Mouse (Mus musculus): ENCODE results near the gene Hspb8. TPM values are rescaled to one million over a fixed set of nuclear protein-coding genes. Genes with fewer than 3 reads are reported as not detected.

Hspb8 gene
- 100 to 1,000 TPM; 111 to 179 (median 142) TPM for total RNA-seq (2022)

GRCm38 (mm10) chr5:116422699-116423201 lies at the start of gene Hspb8:
Hspb8 (minus strand) TSS chr5:116422864.
- DNase-seq, result peak; percentile 87

DNA sequence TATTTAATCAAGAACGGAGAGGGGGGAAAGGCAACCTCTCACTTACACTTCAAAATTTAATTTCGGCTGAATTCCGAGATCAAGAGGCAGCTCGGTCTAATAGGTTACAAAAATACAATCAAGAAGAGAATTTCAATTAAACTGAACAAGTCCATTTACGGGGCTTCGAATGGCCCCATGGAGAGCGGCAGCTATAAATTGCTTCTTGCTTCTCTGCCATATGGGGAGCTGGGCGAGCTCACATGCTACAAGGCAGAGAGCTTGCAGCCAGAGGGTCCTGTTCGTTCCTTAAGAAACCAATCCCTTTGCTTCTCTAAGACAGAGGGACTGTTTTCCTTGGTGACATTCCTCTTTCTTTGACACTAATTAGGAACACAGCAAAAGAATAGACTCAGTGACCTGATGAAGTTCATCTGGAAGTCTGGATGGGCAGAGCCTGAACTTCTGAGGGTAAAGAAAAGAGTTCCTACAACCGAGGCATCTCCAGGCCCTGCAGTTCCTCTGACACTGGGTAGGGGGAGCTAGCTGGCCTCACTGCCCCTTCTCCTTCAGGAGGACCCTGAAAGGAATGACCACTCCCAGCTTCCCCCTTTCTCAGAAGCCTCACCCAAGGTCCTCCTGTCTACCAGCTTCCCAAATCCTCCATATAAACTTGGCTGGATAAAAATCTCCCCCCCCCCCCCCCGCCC lies 38.8 kb upstream of the Hspb8 start:
- DNase-seq, result no peak

GRCm38 (mm10) chr5:116459970-116460369 lies 37.3 kb upstream of the Hspb8 start:
- no peak for DNase-seq

DNA sequence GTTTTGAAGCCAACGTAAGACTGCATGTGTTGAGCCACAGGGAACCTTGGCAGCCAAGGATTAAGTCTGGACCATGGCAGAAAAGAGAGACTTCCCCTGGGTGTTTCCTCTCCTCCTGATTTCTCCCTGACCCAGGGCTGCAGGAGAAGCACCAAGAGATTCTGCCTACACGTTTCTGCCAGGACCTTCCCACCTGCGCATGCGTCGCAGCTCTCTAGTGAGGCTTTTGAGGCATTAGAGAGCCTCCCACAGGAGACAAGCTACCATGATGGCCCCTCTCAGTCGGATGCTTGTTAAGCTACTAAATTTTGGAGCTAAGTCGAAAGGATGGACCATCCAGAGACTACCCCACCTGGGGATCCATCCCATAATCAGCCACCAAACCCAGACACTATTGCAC lies 35.1 kb upstream of the Hspb8 start:
- DNase-seq, result no peak

DNA sequence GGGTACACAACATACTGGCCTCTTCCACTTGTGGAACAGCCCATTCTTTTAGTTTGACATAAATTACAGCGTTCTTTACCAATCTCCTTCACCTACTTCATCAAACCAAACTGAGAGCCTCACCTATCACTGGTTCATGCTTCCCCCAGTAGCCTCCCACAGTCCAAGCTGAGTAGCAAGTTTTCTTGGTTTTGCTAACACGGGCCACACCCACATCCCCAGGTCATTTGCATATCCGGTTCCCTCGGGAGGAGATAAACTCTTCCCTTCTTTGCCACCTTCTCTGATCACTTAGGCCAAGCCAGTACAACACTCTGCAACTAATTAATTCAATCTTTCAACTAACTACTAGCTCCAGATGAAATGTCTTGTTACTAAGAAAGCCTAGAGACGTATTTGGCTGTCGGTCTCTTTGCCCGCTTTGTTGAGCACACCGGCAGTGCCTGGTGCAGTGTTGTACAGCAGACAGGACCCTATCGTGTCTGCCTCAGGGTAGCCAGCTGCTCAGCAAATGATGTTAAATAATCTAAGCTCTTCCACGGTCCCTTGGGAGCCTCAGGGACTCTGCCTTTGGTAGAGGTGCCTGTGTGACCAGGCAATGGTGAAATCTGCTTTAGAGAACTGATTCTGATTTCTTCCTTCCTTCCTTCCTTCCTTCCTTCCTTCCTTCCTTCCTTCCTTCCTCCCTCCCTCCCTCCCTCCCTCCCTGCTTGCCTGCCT lies 34.3 kb upstream of the Hspb8 start:
- DNase-seq, result no peak

DNA sequence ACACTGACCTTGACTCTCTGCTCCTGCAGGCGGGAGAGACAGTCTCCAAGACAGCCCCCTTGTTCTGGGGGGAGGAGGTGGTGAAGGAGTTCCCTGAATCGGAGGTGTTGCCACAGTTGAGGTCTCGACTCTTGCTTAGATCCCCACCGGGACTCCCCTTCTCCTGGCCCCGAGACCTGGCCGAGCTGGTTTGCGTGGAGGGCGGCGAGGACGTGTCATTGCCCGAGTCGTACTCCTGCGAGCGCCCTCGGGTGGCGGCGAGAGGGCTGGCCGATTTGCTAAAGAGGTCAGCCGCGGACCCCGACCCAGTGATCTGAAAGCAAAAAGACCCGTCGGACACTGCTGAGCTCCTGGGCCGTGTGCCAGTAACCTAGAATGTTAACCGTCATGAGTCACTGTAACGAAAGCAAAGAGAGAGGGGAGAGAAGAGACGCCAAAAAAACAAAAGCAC lies 30.8 kb upstream of the Hspb8 start:
- DNase-seq, result peak; percentile 71

- DNase-seq, result peak; percentile 75
Observed at GRCm38 (mm10) chr5:116450901-116451300, 28.2 kb upstream of the Hspb8 start.

DNA sequence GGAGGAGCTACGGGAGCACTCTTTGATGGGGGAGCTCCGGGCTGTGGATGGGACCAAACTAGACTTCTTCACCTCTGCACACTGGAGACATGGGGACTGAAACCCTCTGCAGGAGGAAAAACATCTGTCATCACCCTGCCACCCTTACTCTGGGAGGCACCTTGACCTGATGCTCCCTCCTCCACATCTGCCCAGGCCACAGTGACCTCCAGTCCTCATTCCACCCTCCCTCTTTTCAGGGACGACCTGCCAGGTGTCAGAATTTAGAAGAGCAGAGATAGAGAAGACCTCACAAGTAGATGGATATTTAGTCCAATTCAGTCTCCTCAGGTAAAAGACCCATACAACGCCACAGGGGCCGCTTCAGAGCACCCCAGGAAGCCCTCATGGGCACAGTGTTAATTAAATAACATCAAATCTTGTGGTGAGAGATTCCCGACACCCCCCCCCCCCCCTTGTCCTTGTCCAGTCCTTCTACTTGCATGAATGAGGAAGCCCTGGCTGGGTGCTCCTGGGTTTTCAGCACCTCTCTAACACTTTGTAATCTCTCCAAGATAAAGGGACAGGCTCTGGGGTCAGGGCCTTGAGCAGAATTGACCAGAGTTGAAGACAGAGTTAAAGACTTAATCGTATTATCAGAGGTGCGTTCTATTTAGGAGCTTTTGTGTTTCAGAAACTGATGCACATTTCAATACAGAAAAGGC lies 27.0 kb upstream of the Hspb8 start:
- no peak for DNase-seq

GRCm38 (mm10) chr5:116448409-116449191 lies 25.9 kb upstream of the Hspb8 start:
- no peak for DNase-seq

- DNase-seq, result no peak
Observed at GRCm38 (mm10) chr5:116447821-116448350, 25.2 kb upstream of the Hspb8 start.

DNA sequence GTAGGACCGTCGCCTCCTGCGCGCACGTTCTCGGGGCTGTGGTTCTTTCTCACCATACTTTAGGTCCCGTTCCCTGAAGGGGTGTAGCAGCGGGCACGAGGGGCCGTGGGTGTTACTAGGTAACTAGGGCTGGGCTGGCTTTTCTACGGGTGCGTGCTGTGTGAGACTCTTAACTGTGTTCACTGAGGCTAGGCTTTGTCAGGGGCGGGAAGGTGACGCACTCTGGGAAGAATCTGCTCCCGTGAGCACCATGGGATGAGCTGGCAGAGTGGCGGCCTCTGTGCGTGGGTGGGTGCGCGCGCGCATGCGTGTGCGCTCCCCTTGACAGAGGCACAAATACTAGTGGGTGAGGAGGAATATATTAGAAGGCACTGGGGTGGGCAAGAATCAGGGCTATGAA lies 23.9 kb upstream of the Hspb8 start:
- no peak for DNase-seq

- DNase-seq, result no peak
Observed at GRCm38 (mm10) chr5:116445634-116446367, 23.1 kb upstream of the Hspb8 start.

DNA sequence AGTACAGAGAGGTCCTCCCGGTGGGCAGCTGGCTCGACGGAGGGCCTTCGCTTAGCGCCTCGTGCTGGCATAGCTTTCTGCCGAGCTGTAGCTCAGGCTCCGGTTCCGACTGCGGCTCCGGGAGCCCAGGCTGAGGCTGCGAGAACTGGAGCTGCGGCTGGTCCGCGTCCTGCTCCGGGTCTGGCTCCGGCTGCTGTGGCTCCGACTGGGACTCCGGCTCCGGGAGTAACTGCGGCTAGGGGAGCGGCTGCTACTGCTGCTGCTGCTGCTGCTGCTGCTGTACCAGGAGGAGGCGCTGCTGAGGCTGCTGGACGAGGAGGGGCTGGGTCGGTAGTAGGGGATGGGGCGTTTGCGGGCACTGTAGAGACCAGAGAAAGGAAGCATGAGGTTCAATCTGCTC lies 21.9 kb upstream of the Hspb8 start:
- DNase-seq, result no peak

- no peak for DNase-seq
Observed at GRCm38 (mm10) chr5:116443459-116443940, 20.8 kb upstream of the Hspb8 start.

GRCm38 (mm10) chr5:116442697-116443458 lies 20.2 kb upstream of the Hspb8 start:
- no peak for DNase-seq

DNA sequence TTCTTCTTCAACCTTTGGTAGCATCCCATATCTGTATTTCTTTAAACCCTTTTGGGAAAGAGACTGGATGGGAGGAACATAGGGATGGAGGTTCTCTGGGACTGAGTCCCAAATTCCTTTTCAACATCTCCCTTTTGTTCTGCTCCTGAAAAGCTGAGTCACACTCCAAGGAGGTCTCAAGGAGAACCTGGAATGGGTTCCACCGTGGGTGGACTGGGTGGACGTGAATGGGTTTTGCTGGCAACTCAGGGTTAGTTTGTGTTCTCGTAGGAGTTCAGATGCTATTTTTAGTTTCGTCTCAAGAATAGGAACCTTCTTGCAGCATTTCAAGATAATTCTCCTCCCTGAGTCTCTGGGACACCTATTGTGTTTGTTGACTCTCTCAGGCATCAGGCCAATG lies 17.6 kb upstream of the Hspb8 start:
- DNase-seq, result no peak

DNA sequence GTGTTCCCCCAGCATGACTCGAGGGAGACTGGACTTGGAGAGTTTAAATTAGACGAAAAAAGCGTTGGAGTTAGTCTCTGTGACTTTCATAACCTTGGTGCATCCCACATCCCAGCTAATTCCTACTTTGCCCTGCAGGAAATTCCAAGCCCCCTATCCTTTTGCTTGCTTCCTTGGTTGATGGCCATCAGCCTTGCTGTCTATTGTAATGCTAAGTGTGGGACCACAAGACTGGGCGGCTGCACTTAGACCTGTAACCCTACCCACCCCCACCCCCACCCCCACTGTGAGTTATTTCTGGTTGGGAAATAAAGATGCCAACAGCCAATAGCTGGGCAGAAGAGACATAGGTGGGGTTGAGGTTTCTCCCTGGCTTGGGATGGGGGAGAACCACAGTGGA lies 15.7 kb upstream of the Hspb8 start:
- no peak for DNase-seq

DNA sequence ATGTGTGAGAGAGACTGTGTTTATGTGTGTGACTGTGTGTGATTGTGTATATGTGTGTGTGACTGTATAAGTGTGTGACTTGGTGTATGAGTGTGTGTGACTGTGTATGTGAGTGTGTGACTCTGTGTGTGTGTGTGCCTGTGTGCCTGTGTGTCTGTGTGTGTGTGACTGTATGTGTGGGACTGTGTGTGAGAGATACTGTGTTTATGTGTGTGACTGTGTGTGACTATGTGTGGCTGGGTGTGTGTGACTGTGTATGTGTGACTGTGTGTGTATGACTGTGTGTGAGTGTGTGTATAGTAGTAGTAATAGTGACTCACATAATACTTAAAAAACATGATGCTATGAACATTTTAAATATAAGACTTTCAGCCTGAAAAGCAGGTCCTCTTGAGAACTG lies 13.5 kb upstream of the Hspb8 start:
- no peak for DNase-seq

DNA sequence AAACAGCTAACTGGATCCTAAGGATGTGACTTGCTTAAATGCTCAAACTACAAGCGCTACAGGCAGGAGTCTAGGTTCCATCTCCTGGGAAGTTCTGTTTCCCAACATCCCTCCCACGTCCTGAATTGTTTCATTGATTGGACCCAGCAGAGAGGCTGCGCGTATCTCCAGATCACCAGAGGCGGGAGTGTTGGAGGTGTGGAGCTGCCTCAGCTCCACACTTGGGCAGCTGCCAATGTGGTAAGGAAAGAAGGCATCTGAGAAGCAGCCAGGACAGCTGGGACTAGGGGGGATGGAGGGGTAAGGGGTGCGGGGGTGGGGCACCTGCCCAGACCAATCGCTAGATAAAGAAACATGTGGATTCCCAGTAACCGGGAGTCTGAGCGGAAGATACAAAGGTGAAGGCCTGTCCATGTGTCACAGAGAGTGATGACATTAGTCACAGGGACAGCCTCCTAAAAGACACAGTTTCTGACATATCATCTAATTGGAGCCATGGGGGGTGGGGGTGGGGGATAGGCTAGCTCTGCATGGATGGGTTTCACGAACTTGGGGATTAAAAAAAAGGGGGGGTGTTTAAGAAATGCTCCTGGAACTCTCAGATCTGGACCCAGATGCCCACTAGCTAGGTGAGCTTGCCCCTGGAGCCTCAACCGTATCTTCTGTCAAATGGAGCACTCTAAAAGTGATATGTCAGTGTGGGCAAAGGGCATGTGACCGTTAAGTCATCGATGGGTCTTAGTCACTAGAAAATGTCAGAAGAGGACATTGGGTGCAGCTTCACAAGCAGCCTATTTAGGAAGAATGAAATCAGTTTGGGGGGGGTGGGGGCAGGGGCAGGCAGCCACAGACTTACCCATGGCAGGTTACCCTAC lies 12.5 kb upstream of the Hspb8 start:
- DNase-seq, result no peak

Data from adrenal gland, adult 8-10 months (tissue).